Mouse (Mus musculus) MEL (cell line): ENCODE measurements at regions not wholly inside any gene's neighbourhood (a gene's known extent, or its start where the extent isn't known, plus 50 kb on each side); places are given as distances from the start of the nearest gene placed in this dataset.

Experiments used
- DNase-seq: peaks from one replicate; pipeline ENCODE4 v3.0.0; 2011; ENCODE audit warnings: low read depth, low spot score
- H3K27ac ChIP-seq: 2 replicates; pipeline ENCODE4 v1.5.1; 2012; ENCODE audit warnings: low read depth, mild to moderate bottlenecking, control low read depth, low read length, moderate library complexity; ENCODE audit not compliant: control insufficient read depth
- H3K27me3 ChIP-seq, 2 experiments: fragments of 150-350 bp in 1 of 2; sonication (generic) in 1 of 2; 2 replicates each; pipeline ENCODE4 v1.6.1; 2012; ENCODE audit warnings: low read length in 2 of 2, mild to moderate bottlenecking in 2 of 2, improper control_type of control experiment in 1 of 2, moderate library complexity in 1 of 2; ENCODE audit not compliant: insufficient read depth in 2 of 2, control insufficient read depth in 1 of 2
- H3K36me3 ChIP-seq, 2 experiments: 2 replicates each; pipeline ENCODE4 v1.6.1; 2012 to 2014; ENCODE audit warnings: low read length in 2 of 2, improper control_type of control experiment in 1 of 2, inconsistent platforms in 1 of 2, mild to moderate bottlenecking in 1 of 2; ENCODE audit not compliant: insufficient read depth in 2 of 2, control insufficient read depth in 1 of 2
- H3K4me1 ChIP-seq, 2 experiments: fragments of 150-350 bp in 1 of 2; sonication (generic) in 1 of 2; 2 replicates each; pipeline ENCODE4 v1.6.1; 2012; ENCODE audit warnings: low read length in 2 of 2, improper control_type of control experiment in 1 of 2, mild to moderate bottlenecking in 1 of 2; ENCODE audit not compliant: insufficient read depth in 2 of 2, control insufficient read depth in 1 of 2
- H3K4me3 ChIP-seq, 2 experiments: fragments of 150-350 bp in 1 of 2; sonication (generic) in 1 of 2; 2 replicates each; pipeline ENCODE4 v1.5.1; 2012; ENCODE audit warnings: low read depth in 2 of 2, low read length in 2 of 2, mild to moderate bottlenecking in 2 of 2, moderate library complexity in 2 of 2, control low read depth in 1 of 2, improper control_type of control experiment in 1 of 2; ENCODE audit not compliant: control insufficient read depth in 1 of 2, insufficient read depth in 1 of 2
- H3K79me2 ChIP-seq: 2 replicates; pipeline ENCODE4 v1.6.1; 2012; ENCODE audit warnings: mild to moderate bottlenecking, low read length, moderate library complexity; ENCODE audit not compliant: control insufficient read depth, poor library complexity, insufficient read depth
- H3K9ac ChIP-seq: 2 replicates; pipeline ENCODE4 v1.6.1; 2012; ENCODE audit warnings: low read depth, mild to moderate bottlenecking, control low read depth, low read length, moderate library complexity; ENCODE audit not compliant: control insufficient read depth, poor library complexity, severe bottlenecking
- H3K9me3 ChIP-seq: fragments of 150-350 bp; sonication (generic); replicated peaks from 2 replicates; pipeline ENCODE4 v1.6.1; 2012; ENCODE audit warnings: mild to moderate bottlenecking, low read length, improper control_type of control experiment, moderate library complexity; ENCODE audit not compliant: insufficient read depth
- BHLHE40 ChIP-seq: IDR thresholded peaks from 2 replicates; pipeline ENCODE4 v1.6.1; 2012; ENCODE audit warnings: low read depth, mild to moderate bottlenecking, inconsistent platforms, low read length, improper control_type of control experiment, borderline replicate concordance
- CHD2 ChIP-seq: IDR thresholded peaks from 2 replicates; pipeline ENCODE4 v1.6.1; 2011; ENCODE audit warnings: low read length, improper control_type of control experiment
- CTCF ChIP-seq, 3 experiments: IDR thresholded peaks in 2 of 3; conservative IDR thresholded peaks in 1 of 3; 2 replicates each; pipeline ENCODE4 v1.5.1; 2011 to 2012; ENCODE audit warnings: low read length in 3 of 3, low read depth in 2 of 3, mild to moderate bottlenecking in 2 of 3, improper control_type of control experiment in 1 of 3, inconsistent platforms in 1 of 3, mixed read lengths in 1 of 3, moderate library complexity in 1 of 3; ENCODE audit not compliant: control insufficient read depth in 1 of 3, insufficient read depth in 1 of 3, poor library complexity in 1 of 3, severe bottlenecking in 1 of 3
- GABPA ChIP-seq: IDR thresholded peaks from 2 replicates; pipeline ENCODE4 v1.6.1; 2012; ENCODE audit warnings: low read depth, mild to moderate bottlenecking, inconsistent platforms, low read length, improper control_type of control experiment, moderate library complexity
- GATA1 ChIP-seq: IDR thresholded peaks from 2 replicates; pipeline ENCODE4 v1.6.1; 2011; ENCODE audit warnings: low read depth, low read length, improper control_type of control experiment
- HCFC1 ChIP-seq: IDR thresholded peaks from 2 replicates; pipeline ENCODE4 v1.6.1; 2012; ENCODE audit warnings: low read depth, mild to moderate bottlenecking, inconsistent platforms, low read length, improper control_type of control experiment, moderate library complexity
- MAFK ChIP-seq: IDR thresholded peaks from 2 replicates; pipeline ENCODE4 v1.6.1; 2011; ENCODE audit warnings: low read depth, mild to moderate bottlenecking, low read length, improper control_type of control experiment, borderline replicate concordance
- MAX ChIP-seq: IDR thresholded peaks from 2 replicates; pipeline ENCODE4 v1.6.1; 2011; ENCODE audit warnings: low read length, improper control_type of control experiment
- MAZ ChIP-seq: IDR thresholded peaks from 2 replicates; pipeline ENCODE4 v1.6.1; 2012; ENCODE audit warnings: low read depth, mild to moderate bottlenecking, inconsistent platforms, low read length, improper control_type of control experiment
- MEF2A ChIP-seq: IDR thresholded peaks from 2 replicates; pipeline ENCODE4 v1.6.1; 2014; ENCODE audit warnings: low read depth, mild to moderate bottlenecking, inconsistent platforms, low read length, improper control_type of control experiment; ENCODE audit not compliant: poor library complexity, insufficient replicate concordance, severe bottlenecking; ENCODE audit errors: extremely low read depth
- MXI1 ChIP-seq: IDR thresholded peaks from 2 replicates; pipeline ENCODE4 v1.6.1; 2011; ENCODE audit warnings: mild to moderate bottlenecking, low read depth, low read length, improper control_type of control experiment
- MYC ChIP-seq: IDR thresholded peaks from 2 replicates; pipeline ENCODE4 v1.6.1; 2011; ENCODE audit warnings: low read depth, mild to moderate bottlenecking, low read length, improper control_type of control experiment, moderate library complexity
- POLR2AphosphoS5 ChIP-seq: IDR thresholded peaks from 2 replicates; pipeline ENCODE4 v1.6.1; 2012; ENCODE audit warnings: low read depth, borderline replicate concordance, mild to moderate bottlenecking, inconsistent platforms, low read length, moderate library complexity, mixed read lengths
- RAD21 ChIP-seq: IDR thresholded peaks from 2 replicates; pipeline ENCODE4 v1.6.1; 2011; ENCODE audit warnings: mild to moderate bottlenecking, low read depth, low read length, improper control_type of control experiment
- TBP ChIP-seq: IDR thresholded peaks from 2 replicates; pipeline ENCODE4 v1.8.0; 2011; ENCODE audit warnings: low read depth, low read length, improper control_type of control experiment
- USF1 ChIP-seq: IDR thresholded peaks from 2 replicates; pipeline ENCODE4 v1.6.1; 2014; ENCODE audit warnings: low read depth, mild to moderate bottlenecking, inconsistent platforms, low read length, improper control_type of control experiment, moderate library complexity
- ZNF384 ChIP-seq: IDR thresholded peaks from 2 replicates; pipeline ENCODE4 v1.6.1; 2012; ENCODE audit warnings: low read depth, mild to moderate bottlenecking, inconsistent platforms, low read length, improper control_type of control experiment

DNA sequence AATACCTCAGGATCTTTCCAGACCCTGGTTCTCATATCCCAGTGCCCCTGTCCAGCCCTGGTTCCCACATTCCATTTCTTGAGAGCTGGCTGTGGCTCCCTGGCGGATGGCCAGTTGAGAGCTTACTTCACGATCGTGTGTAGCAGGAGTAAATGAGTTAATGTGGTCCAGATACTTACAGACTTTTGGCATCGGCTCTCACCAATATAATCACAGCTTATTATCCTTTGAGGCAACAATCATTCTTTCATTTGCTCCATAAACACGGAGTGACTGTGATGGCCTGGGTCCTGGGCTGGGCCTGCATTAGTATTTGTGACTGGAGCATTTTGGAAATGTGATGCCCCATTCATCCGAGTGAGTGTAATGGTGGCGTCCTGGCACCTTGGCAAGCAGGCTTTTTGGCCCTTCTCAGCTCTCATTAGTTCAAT lies 103.5 kb downstream of the Btg1 start:
- H3K4me1 ChIP-seq = no peaks in the 10 kb centered on the region
- TF ChIP-seq MAX = no peak
- no peak for TF ChIP-seq TBP
- TF ChIP-seq CTCF (IDR thresholded peaks at IDR 0.05 in 2 of 3, conservative IDR thresholded peaks at IDR 0.05 in 1 of 3; ENCODE audit: control insufficient read depth in 1 of 3, insufficient read depth in 1 of 3, low read depth in 2 of 3, low read length in 3 of 3, poor library complexity in 1 of 3, severe bottlenecking in 1 of 3) = no peak
- TF ChIP-seq CHD2 = no peak
- no peaks in the 10 kb centered on the region for H3K79me2 ChIP-seq
- no peak for DNase-seq
- no peak overlapping the region for H3K9ac ChIP-seq
- no peaks in the 10 kb centered on the region for H3K27me3 ChIP-seq
- H3K27ac ChIP-seq = no peak overlapping the region
- H3K9me3 ChIP-seq = no peaks in the 10 kb centered on the region
- no peak overlapping the region for H3K4me3 ChIP-seq
- no peaks in the 10 kb centered on the region for H3K36me3 ChIP-seq

DNA sequence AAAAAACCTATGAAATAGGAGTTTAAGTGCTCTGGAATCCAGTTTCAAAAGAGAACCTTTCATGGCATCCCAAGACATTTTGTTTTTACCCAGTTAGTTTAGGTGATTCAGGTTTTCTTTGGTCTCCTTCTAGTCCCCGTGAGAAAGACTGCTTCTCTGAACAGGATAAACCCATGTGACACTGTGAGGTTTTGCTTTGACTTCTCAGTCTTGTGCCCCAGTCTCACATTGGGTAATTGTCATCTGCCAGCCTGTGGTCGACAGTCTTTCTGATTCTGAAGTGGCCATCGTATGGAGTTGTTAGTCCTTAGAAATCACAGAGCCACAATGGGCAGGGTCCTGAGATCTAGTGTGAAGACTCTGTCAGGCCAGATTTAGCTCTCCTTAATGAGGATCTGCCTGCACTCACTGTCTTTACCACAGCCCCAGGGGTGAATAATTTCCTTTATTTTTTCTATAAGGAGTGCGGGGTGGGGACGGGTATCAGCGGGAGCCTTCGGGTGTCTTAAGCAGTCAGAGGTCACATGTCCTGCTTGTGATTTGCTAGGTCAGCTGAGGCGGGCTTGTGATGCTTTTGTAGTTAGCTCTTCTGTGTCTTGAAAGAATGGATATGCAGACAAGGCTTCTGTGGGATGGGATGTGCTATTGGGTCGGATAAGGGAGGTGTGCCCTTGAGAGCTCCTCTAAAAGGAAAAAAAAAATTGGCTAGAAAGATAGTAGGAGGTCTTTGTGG lies 104.3 kb downstream of the Btg1 start:
- Histone ChIP-seq H3K36me3 (no peaks in the 10 kb centered on the region), H3K9me3 (no peaks in the 10 kb centered on the region), H3K4me3 (no peak overlapping the region), H3K27ac (no peak overlapping the region), H3K9ac (no peak overlapping the region), H3K79me2 (no peaks in the 10 kb centered on the region), H3K27me3 (no peaks in the 10 kb centered on the region), H3K4me1 (no peaks in the 10 kb centered on the region)
- TF ChIP-seq MYC = no peak
- TF ChIP-seq ZNF384 = no peak
- no peak for TF ChIP-seq TBP
- DNase-seq = no peak

DNA sequence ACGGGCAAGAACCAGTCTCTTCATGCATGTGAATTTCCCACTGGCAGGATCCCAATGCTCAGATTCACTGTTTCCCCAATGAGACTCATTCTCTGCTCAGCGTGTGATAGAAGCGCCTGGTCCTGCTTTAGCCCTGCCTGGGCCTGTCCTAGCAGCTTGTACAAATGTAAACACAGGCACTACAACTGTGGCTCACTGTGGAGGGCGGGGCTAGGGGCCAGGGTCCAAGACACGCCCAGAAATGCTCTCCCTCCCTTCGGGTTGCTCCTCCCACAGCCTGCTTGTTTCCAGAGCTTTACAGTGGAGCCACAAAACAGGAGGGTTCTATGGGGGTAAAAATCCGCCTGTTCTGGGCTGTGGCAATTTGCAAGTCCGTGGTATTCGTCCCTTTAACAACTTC lies 105.7 kb downstream of the Btg1 start:
- Histone ChIP-seq H3K27me3 (no peaks in the 10 kb centered on the region), H3K36me3 (no peaks in the 10 kb centered on the region), H3K27ac (no peak overlapping the region), H3K9me3 (no peaks in the 10 kb centered on the region), H3K79me2 (no peaks in the 10 kb centered on the region), H3K9ac (no peak overlapping the region), H3K4me1 (no peaks in the 10 kb centered on the region), H3K4me3 (no peak overlapping the region)
- TF ChIP-seq POLR2AphosphoS5 (no peak), GABPA (no peak), BHLHE40 (no peak)
- no peak for DNase-seq

DNA sequence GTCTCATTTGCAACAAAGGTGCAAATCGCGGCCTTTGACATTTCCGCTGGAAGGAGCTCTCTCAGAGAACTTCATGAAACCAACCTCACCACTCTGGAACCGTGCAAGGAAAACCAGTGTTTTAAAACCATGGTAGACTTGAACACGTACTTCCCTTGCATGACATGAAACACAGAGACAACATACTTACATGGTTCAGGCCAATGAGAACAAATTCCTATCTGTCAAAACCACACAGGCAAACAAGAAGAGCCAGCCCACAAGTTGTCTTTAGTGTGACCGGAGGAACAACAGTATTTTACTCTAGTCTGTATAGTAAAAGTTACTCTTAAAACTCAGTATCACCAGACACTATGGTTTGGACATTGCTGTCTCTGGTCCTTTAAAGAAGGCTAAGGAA lies 106.3 kb downstream of the Btg1 start:
- no peaks in the 10 kb centered on the region for H3K79me2 ChIP-seq
- H3K27ac ChIP-seq = no peak overlapping the region
- no peak for TF ChIP-seq TBP
- no peak for TF ChIP-seq ZNF384
- no peak for TF ChIP-seq HCFC1
- no peak for TF ChIP-seq RAD21
- no peak for TF ChIP-seq MAZ
- no peak for TF ChIP-seq POLR2AphosphoS5
- TF ChIP-seq MEF2A = no peak
- TF ChIP-seq USF1 = no peak
- no peak for TF ChIP-seq MAFK
- no peak for TF ChIP-seq GATA1
- no peak for TF ChIP-seq MXI1
- TF ChIP-seq GABPA = no peak
- DNase-seq = no peak
- no peak overlapping the region for H3K9ac ChIP-seq
- no peaks in the 10 kb centered on the region for H3K27me3 ChIP-seq
- H3K4me1 ChIP-seq = no peaks in the 10 kb centered on the region
- H3K9me3 ChIP-seq = no peaks in the 10 kb centered on the region
- H3K36me3 ChIP-seq = no peaks in the 10 kb centered on the region
- H3K4me3 ChIP-seq = no peak overlapping the region
